Mouse (Mus musculus) spleen, adult 2 months (tissue): ENCODE data around the gene Tlk1.

Source experiments
- CTCF ChIP-seq: fragments of 200-500 bp; IDR thresholded peaks from 2 replicates; pipeline ENCODE4 v1.5.1; 2011; ENCODE audit warnings: mild to moderate bottlenecking, inconsistent platforms; ENCODE audit not compliant: insufficient read depth, insufficient read length, insufficient replicate concordance; ENCODE audit errors: extremely low read depth
- POLR2A ChIP-seq: fragments of 200-500 bp; IDR thresholded peaks from 2 replicates; pipeline ENCODE4 v1.6.1; 2011; ENCODE audit warnings: low read depth, low read length, inconsistent platforms

- TF ChIP-seq CTCF (no peak), POLR2A (no peak)
These were observed 19.3 kb upstream of the Tlk1 start for GRCm38 (mm10) chr2:70844694-70845395.
